Comparison of ENCODE assay signal across 9 mouse cellular contexts in genomic region chr1:73862323-73863073, GRCm38 (mm10).
DNase-seq lines count a peak whose midpoint lies in the region; ATAC-seq and TF ChIP-seq lines count a peak whose summit lies in the region.
"Had no signal": no experiment of that assay in that cellular context is flagged by ENCODE, and none has a peak within 500 bp of the region (broad histone marks: within the 10 kb centered on the region; RNA-seq: fewer than 3 reads in every experiment).

No protein-coding gene starts in this region.

- H3K9ac ChIP-seq in hindbrain, postnatal 0 days (replicated peaks; ENCODE audit: low read length) = no peak overlapping the region
- H3K9ac ChIP-seq in limb, embryonic 12.5 days (replicated peaks) = 0 out of 2 replicates have a peak overlapping the region, but pooled peaks have one; percentile 13
- 0 out of 2 replicates have a peak overlapping the region, but pooled peaks have one; percentile 17 for H3K9ac ChIP-seq in midbrain, embryonic 13.5 days (replicated peaks)

- peak; percentile 94 for ATAC-seq in hindbrain, postnatal 0 days
- ATAC-seq in limb, embryonic 12.5 days (ENCODE audit: insufficient number of reproducible peaks, insufficient read depth, low FRiP score, low TSS enrichment, low read depth) = peak; percentile 95
- peak; percentile 97 for ATAC-seq in midbrain, embryonic 13.5 days
- ATAC-seq: Patski had no signal

- no peak overlapping the region; the same call in 1 of the 2 replicates for H3K4me3 ChIP-seq in gastrocnemius, adult 2 months
- no peak overlapping the region for H3K4me3 ChIP-seq in hindbrain, postnatal 0 days (ENCODE audit: low read length)
- no peak overlapping the region; the same call in 1 of the 2 replicates for H3K4me3 ChIP-seq in limb, embryonic 12.5 days (replicated peaks)
- H3K4me3 ChIP-seq in midbrain, embryonic 13.5 days (replicated peaks) = no peak overlapping the region
- peak overlapping the region; percentile 27 for H3K4me3 ChIP-seq in testis, adult 2 months (ENCODE audit: control insufficient read depth, low read depth, low read length)

- H3K36me3 ChIP-seq in hindbrain, postnatal 0 days (ENCODE audit: insufficient read depth, low read length) = no peaks in the 10 kb centered on the region
- no peaks in the 10 kb centered on the region for H3K36me3 ChIP-seq in limb, embryonic 12.5 days
- no peaks in the 10 kb centered on the region for H3K36me3 ChIP-seq in midbrain, embryonic 13.5 days
- no peaks in the 10 kb centered on the region for H3K36me3 ChIP-seq in testis, adult 2 months (ENCODE audit: control insufficient read depth, insufficient read depth, low read length)

- no peak for TF ChIP-seq POLR2A in testis, adult 2 months (IDR thresholded peaks at IDR 0.05; ENCODE audit: control insufficient read depth, low read depth, low read length)

- TF ChIP-seq CTCF in gastrocnemius, adult 2 months (IDR thresholded peaks at IDR 0.05) = peak; percentile 68
- TF ChIP-seq CTCF in hindbrain, postnatal 0 days (IDR thresholded peaks at IDR 0.05; ENCODE audit: low read depth) = peak; percentile 84
- TF ChIP-seq CTCF in testis, adult 2 months (IDR thresholded peaks at IDR 0.05; ENCODE audit: control insufficient read depth, insufficient read depth, insufficient replicate concordance, low read depth, low read length) = peak; percentile 58; the same call in 1 of the 2 replicates

- intact Hi-C loops in gastrocnemius, adult 2 months (cut with DNase I) = no loop called here

- no peak overlapping the region for H3K27ac ChIP-seq in gastrocnemius, adult 2 months
- H3K27ac ChIP-seq in hindbrain, postnatal 0 days = no peak overlapping the region
- H3K27ac ChIP-seq in limb, embryonic 12.5 days = peak overlapping the region; percentile 66
- H3K27ac ChIP-seq in midbrain, embryonic 13.5 days = no peak overlapping the region
- no peak overlapping the region for H3K27ac ChIP-seq in testis, adult 2 months (ENCODE audit: control insufficient read depth, insufficient read depth, low read depth, low read length)

- no peaks in the 10 kb centered on the region for H3K27me3 ChIP-seq in hindbrain, postnatal 0 days (ENCODE audit: insufficient read depth, low read length)
- no peaks in the 10 kb centered on the region for H3K27me3 ChIP-seq in limb, embryonic 12.5 days
- no peaks in the 10 kb centered on the region for H3K27me3 ChIP-seq in midbrain, embryonic 13.5 days
- H3K27me3 ChIP-seq in testis, adult 2 months (ENCODE audit: control insufficient read depth, insufficient read depth, low read length) = no peaks in the 10 kb centered on the region

- 17% methylated on average over 15 of the region's 15 CpGs for WGBS in hindbrain, postnatal 0 days
- WGBS in limb, embryonic 12.5 days = 7% methylated on average over 15 of the region's 15 CpGs
- WGBS in midbrain, embryonic 13.5 days = 15% methylated on average over 15 of the region's 15 CpGs

- H3K4me2 ChIP-seq in hindbrain, postnatal 0 days (ENCODE audit: low read depth, low read length) = no peak overlapping the region
- peak overlapping the region; percentile 34 for H3K4me2 ChIP-seq in limb, embryonic 12.5 days
- H3K4me2 ChIP-seq in midbrain, embryonic 13.5 days (replicated peaks) = 0 out of 2 replicates have a peak overlapping the region, but pooled peaks have one; percentile 1

- H3K9me3 ChIP-seq in hindbrain, postnatal 0 days (ENCODE audit: low read length) = no peaks in the 10 kb centered on the region
- no peaks in the 10 kb centered on the region for H3K9me3 ChIP-seq in limb, embryonic 12.5 days
- H3K9me3 ChIP-seq in midbrain, embryonic 13.5 days = no peaks in the 10 kb centered on the region

- no peaks in the 10 kb centered on the region; the same call in 1 of the 2 replicates for H3K4me1 ChIP-seq in hindbrain, postnatal 0 days (ENCODE audit: insufficient read depth, low read length)
- peaks cover 12% of the 10 kb centered on the region for H3K4me1 ChIP-seq in limb, embryonic 12.5 days (replicated peaks)
- peaks cover 11% of the 10 kb centered on the region for H3K4me1 ChIP-seq in midbrain, embryonic 13.5 days (replicated peaks)
- H3K4me1 ChIP-seq in testis, adult 2 months (ENCODE audit: control insufficient read depth, insufficient read depth, low read length) = peaks cover 4% of the 10 kb centered on the region; the same call in 1 of the 2 replicates

- peak; percentile 13 to 33 for DNase-seq in cerebellum, postnatal 36 days
- no peak for DNase-seq in cerebellum, adult 8-10 months
- DNase-seq in brain, adult 2 months (ENCODE audit: low read depth, low spot score) = peak; percentile 36
- DNase-seq in gastrocnemius, adult 2 months = peak; percentile 73
- peak; percentile 81 for DNase-seq in hindbrain, postnatal 0 days (ENCODE audit: low spot score)
